Mouse (Mus musculus): Measurements from ENCODE around the gene Sh2d3c.
A peak's percentile ranks its signal among the peaks of the same experiment; 100 is the strongest.

Gene Sh2d3c

GRCm38 (mm10) chr2:32724149-32724548 lies 3.3 kb downstream of the Sh2d3c start:
- DNase-seq (ENCODE audit: low read depth in 2 of 2, low spot score in 2 of 2), result no peak

GRCm38 (mm10) chr2:32724832-32725790 lies 4.3 kb downstream of the Sh2d3c start:
- DNase-seq (ENCODE audit: low read depth in 2 of 2, low spot score in 2 of 2), result peak; percentile 62 to 73

- DNase-seq (ENCODE audit: low read depth in 2 of 2, low spot score in 2 of 2), result peak; percentile 38 to 50
These were observed 6.6 kb downstream of the Sh2d3c start for GRCm38 (mm10) chr2:32727435-32727834.

GRCm38 (mm10) chr2:32728463-32728862 lies 7.6 kb downstream of the Sh2d3c start:
- DNase-seq (ENCODE audit: low read depth in 2 of 2, low spot score in 2 of 2), result no peak

DNA sequence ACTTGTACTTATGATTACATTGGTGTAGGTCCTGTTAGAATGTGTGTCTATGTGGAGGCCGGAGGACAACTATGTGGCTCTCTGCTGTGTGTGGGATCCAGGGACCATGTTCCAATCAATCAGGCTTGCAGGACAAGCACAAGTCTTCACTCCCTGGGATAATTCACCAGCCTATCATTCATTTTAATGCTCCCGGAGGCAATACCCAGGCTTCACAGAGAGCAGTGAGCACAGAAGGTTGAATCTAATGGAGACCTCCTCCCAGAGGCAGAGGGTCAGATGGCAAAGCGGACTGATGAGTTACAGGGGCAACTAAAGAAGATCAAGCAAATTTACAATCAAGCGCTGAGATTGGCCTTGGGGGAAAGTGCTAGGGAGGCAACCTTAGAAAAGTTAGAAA lies 8.7 kb downstream of the Sh2d3c start:
- DNase-seq (ENCODE audit: low read depth in 2 of 2, low spot score in 2 of 2), result no peak

- DNase-seq (ENCODE audit: low read depth in 2 of 2, low spot score in 2 of 2), result no peak
These were observed 10.0 kb downstream of the Sh2d3c start for GRCm38 (mm10) chr2:32730854-32731253.

DNA sequence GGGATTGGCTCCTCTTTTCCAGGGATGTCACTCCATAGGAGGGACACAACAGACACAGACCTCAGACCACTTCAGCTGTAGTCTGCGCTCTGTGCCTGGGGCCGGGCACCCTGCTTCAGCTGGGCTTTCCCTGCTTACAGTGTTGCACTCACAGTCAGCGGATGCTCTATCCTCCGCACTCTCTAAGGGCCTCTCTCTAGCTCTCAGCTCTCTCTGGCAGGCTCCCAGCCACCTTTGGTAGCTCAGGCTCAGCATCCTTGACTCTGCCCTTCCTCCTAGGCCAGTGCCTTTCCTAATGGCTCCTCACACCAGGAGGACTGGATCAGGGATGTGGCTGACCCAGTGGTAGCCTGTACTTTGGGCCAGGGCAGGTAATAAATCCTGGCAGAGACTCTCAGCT lies 11.1 kb downstream of the Sh2d3c start:
- no peak for DNase-seq (ENCODE audit: low read depth in 2 of 2, low spot score in 2 of 2)

- no peak for DNase-seq (ENCODE audit: low read depth in 2 of 2, low spot score in 2 of 2)
These were observed 11.8 kb downstream of the Sh2d3c start for GRCm38 (mm10) chr2:32732695-32733094.

DNA sequence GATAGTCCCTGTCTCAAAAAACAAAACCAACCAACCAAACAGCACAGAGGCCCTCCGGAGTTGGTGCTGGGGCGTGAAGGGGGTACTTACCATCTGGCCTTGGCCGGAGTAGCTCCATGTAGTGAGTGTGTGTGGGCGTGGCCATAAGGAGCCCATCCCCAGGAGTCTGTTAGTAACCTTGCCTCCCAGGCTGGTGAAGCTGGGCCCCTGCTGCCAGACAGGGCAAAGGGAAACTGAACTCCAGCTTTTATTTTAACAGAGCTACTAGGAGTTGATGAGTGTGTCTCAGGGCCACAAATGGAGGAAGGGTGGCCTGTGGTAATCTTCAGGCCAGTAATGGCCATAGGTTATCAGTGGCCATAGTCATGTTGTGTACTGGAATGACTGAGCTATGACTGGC lies 13.6 kb downstream of the Sh2d3c start:
- DNase-seq (ENCODE audit: low read depth in 2 of 2, low spot score in 2 of 2), result no peak

DNA sequence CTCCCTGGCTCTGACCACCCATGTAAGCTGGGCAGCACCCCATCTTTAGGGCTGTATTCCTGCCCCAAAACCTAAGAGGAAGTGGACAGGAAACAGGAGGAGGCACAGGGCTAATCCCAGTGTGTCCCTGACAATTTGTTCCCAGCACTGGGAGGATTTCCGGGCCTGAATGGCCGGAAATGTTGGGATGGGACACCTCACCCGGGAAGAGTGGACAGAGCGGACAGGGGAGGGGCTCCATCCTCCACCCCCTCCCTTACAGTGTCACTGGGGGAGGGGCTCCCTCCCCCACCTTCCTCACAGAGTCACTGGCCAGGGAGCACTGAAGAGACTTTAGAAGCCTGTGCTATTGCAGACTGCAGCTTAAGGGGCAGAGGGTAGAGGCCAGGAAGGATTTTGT lies 14.1 kb downstream of the Sh2d3c start:
- no peak for DNase-seq (ENCODE audit: low read depth in 2 of 2, low spot score in 2 of 2)

DNA sequence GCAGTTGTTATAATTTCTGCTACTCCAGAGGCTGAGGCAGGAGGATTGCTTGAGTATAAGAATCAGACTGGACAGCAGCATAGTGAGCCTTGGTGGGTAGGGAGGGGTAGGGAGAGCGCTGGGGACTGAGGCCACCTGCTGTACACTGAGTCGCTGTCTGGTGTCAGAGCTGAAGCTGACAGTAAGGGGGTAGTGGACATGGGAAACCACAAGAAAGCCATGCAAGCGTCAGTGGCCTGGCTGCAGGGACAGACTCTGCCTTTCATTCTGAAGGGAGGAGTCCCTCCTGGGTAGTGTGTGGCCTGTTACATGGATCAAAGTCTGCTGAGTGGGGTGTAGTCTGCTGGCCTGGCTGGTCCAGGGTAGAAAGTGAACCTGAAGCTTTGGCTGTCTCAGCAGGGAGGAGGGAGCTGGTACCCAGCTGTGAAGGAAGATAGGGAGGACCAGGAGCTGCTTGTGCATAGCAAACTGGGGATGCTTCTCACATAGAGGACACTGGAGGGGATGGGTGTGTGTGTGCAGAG lies 15.5 kb downstream of the Sh2d3c start:
- DNase-seq (ENCODE audit: low read depth in 2 of 2, low spot score in 2 of 2), result no peak

- no peak for DNase-seq (ENCODE audit: low read depth in 2 of 2, low spot score in 2 of 2)
These were observed 16.2 kb downstream of the Sh2d3c start for GRCm38 (mm10) chr2:32737008-32737407.

DNA sequence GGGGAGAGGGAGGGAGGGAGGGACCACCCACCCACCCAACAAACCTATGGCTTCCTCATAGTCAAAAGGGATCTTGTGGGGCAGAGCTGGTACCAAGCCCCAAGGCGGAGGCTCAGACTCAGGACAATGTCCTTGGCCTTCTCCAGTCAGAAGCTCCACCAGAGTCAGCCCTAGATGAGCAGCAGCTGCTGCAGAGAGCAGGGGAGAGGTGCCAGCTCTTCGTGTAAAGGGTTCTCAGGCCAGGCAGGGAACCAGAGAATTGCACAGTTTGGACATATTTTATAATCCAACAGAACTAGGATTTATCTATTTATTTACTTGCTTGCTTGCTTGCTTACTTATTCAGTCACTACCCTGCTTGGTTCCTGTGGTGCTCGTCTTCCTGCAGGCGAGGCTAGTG lies 18.5 kb downstream of the Sh2d3c start:
- no peak for DNase-seq (ENCODE audit: low read depth in 2 of 2, low spot score in 2 of 2)

DNA sequence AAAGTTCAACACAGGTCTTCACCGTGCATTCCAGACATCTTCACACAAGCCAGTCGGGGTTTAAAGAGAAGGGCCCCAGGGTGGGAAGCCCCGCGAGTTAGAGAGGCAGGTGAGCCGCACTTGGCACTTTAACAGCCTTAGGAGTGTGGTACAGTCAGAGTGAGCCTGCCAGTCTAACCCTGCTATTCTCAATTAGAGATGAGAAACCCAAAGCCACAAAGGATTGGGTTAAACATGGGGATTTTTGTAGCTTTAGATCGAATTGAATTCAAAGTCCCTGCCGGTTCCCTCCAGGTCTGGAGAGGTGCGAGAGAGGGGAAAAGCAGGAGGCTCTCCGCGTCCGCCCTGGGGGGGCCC lies 20.0 kb downstream of the Sh2d3c start, which contains the start of gene 6330409D20Rik:
Gene 6330409D20Rik (minus strand): TSS at position 101 of the 357 bp plus-strand sequence.
- no peak for DNase-seq (ENCODE audit: low read depth in 2 of 2, low spot score in 2 of 2)

DNA sequence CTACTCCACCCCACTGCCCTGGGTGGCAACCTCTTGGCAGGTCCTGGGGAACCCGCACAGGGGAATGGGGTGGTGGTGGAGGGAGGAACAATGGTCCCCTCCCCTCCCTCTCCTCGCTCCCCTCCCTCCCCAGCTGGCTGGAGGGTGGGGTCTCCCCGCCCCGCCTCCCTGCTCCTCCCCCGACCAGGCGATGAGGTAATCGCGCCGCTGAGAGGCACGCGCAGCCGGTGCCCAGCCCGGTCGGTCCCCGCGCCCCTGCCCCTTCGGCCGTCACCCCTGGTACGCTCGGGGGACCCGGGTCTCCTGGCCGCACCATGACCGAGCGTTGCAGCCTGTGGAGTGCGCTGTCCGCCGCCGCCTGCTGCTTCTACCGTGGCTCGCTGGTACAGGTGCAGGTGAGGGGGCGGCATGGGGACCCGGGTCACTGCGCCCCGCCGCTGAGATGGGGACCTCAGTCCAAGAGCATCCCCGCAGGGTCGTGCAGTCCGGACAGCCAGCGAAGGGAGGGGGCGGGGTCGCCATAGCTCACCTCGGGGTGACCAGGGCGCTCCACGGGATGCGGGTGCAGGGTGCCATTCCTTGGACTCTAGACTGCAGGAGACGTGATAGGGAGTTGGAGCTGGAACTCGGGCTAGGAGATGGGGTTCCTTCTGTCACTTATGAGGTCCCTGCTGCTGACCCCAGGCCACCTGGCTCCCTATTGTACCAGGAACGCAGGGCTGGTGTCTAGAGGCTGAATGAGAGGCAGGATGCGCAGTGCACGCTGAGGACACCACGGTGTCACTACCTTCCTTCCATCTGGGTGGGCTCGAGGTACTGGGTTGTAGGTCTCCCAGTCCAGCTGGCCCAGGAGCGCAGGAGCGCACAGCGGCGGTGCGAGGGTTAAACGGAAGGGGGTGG lies 20.7 kb downstream of the Sh2d3c start:
- no peak for DNase-seq (ENCODE audit: low read depth in 2 of 2, low spot score in 2 of 2)

GRCm38 (mm10) chr2:32742173-32742531 lies 21.3 kb downstream of the Sh2d3c start:
- DNase-seq (ENCODE audit: low read depth in 2 of 2, low spot score in 2 of 2), result no peak

DNA sequence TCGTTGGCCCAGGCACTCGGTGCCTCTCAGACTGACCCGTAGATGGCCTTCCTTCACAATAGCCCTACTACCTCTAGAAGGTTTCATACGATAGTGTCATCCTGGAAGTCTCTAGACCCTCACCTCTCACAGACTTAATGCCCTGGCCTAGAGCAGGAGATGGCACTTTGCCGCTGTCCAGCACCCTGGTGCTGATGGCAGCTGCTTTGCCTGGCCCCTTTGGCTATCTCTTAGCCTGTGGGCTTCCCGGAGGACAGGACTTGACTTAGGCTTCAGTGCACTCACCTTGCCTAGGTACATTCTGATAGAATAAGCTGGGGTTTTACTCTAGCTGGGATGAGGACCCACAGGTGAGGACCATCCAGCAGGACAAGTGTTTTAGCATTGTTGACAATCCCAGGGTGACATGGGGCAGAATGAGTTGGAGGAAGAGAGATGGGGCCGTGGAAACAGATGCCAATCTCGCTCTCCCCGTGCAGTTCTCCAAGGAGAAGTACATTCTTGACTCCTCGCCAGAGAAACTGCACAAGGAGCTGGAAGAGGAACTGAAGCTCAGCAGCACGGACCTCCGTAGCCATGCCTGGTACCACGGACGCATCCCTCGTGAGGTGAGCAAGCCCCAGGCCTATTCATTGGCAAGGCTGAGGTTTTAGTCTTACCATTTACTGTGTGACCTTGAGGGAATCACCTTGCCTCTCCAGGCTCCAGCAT lies 23.6 kb downstream of the Sh2d3c start:
- no peak for DNase-seq (ENCODE audit: low read depth in 2 of 2, low spot score in 2 of 2)

- no peak for DNase-seq (ENCODE audit: low read depth in 2 of 2, low spot score in 2 of 2)
These were observed 28.2 kb downstream of the Sh2d3c start for GRCm38 (mm10) chr2:32749082-32749481.

- no peak for DNase-seq (ENCODE audit: low read depth in 2 of 2, low spot score in 2 of 2)
These were observed 29.3 kb downstream of the Sh2d3c start for GRCm38 (mm10) chr2:32750199-32750598.

DNA sequence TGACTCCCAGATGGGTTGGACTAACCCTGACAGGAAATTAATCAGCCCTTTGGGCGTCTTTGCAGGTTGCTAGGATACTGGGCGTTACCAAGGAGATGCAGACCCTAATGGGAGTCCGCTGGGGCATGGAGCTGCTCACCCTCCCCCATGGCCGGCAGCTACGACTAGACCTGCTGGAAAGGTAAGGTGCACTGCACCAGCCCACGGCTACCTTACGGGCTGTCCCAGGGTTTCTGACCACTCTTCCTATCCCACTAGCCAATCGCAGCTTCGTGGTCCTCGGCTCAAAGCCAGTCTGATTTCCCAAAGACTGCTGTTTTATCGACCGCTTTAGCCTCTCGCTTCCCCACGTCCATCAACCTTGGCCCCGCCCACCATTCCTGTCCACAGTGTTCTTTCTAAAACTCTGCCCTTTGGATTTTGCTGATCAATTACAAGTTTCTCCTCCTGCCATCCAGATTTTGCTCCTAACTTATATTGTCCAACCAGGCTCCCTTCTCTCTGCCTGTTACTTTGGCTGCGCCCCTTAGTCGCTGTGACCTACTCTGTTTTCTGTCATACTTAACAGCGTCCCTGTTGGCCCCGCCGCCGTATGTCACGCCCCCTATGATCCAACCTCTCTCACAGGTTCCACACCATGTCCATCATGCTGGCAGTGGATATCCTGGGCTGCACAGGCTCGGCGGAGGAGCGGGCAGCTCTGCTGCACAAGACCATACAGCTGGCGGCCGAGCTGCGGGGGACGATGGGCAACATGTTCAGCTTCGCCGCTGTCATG lies 30.2 kb downstream of the Sh2d3c start:
- no peak for DNase-seq (ENCODE audit: low read depth in 2 of 2, low spot score in 2 of 2)

All from CD8-positive naive resting alpha-beta T cell, adult 2 months (primary cell).